Mouse (Mus musculus) yolk sac, embryonic 10.5 days (tissue): Measurements from ENCODE around the gene Cxcl13.

ENCODE experiments used
- DNase-seq: peaks from one replicate; pipeline ENCODE4 v3.0.0-alpha.2; 2017; ENCODE audit warnings: low spot score

The Cxcl13 gene

DNA sequence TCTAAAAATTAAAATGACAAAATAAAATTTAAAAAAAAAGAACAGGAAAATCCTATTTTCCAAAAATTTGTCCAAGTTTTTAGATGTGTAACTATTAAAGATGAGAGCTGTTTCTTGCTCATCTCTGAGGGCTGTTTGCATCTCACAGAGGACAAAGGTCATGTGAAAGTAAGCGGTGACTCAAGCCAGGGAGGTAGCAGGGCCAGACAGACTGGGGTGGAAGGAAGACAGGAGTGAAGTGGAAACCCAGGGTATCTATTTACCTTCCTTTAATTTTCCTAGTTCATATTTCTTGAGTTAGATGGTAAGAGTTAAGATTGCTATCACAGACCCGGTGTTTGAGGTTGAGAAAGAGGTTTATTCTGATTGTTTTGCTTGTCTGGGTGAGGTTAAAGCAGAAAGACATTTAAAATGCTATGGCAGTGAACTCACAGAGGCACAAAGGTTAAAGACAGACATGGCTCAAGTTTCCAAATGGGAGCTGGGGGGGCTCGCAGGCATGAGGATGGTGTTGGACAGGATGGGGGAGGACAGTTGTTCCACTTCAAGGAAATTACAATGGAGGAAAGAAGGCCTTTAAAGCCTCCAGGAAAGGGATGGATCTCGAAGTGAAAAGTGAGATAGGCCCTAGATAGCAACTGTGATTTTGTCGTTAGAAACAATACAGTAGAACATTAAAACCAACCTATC is 27.2 kb downstream of the Cxcl13 start:
- DNase-seq: peak; percentile 13

DNA sequence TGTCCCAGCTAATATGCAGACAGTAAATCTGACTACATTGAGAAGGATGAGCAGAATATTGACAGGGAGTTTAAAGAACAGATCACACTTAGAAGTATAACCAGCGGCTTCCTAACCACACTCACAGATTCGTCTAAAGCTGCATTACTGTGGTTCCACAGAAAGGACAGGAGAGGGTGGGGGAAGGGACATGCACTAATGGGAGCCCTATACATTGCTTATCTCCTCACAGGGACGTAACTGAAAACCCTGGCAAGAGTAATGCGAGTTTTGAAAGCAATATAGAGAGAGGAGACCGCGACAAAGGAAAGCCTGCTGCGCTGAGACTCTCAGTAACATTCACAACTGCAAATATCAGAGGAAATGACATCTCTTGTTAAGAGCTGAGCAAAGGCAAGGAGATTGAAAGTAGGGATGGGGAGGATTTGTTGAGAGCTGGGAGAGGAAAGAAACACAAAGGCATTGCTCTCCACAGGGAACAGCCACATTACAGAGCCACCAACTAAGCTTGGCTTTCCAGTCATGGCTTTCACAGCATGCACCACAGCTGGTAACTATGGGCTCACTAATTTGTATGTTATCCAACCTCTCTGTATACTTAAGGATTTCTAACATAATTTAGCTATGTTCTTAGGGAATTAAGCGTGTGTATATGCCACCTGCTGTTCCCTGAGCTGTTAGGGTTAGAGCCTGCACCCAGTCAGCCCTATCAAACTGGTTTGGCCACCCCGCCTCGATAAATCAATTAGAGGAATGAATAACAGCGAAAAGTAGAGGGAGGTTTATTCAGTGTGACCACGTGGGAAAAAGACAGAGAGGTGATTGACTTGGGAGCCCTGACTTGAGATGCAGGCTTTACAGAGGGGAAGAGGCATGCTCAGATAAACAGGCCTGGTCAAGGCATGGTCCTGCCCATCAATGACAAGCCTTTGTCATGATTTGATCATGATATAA is 34.9 kb downstream of the Cxcl13 start:
- DNase-seq: no peak

DNA sequence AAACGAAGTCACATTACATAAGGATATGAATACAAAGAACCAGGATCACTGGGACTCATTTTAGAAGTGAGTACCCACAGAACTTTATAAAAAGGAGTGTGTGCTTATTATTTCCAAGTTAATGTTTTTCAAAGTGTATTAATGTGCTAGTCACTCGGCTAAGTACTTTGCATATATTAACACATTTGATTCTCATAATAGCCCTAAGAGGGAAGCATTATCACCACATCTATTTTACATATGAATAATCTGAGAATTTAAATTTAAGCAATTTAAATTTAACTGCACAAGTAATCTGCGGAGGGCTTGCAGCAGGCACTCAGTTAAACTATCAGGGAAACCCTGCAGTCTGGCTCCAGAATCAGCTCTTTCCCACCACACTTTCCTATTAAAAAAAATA is 40.5 kb downstream of the Cxcl13 start:
- no peak for DNase-seq

DNA sequence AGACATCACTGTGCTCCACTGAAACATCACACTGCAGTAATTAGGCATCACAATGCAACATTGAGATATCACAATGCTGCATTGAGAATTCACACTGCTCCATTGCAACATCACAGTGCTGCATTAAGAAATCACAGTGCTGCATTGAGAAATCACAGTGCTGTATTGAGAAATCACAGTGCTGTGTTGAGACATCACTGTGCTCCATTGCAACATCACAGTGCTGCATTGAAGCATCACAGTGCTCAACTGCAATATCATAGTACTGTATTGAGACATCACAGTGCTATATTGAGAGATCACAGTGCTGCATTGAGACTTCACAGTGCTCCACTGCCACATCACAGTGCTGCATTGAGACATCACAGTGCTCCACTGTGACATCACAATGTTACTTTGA is 46.6 kb downstream of the Cxcl13 start:
- DNase-seq: no peak

DNA sequence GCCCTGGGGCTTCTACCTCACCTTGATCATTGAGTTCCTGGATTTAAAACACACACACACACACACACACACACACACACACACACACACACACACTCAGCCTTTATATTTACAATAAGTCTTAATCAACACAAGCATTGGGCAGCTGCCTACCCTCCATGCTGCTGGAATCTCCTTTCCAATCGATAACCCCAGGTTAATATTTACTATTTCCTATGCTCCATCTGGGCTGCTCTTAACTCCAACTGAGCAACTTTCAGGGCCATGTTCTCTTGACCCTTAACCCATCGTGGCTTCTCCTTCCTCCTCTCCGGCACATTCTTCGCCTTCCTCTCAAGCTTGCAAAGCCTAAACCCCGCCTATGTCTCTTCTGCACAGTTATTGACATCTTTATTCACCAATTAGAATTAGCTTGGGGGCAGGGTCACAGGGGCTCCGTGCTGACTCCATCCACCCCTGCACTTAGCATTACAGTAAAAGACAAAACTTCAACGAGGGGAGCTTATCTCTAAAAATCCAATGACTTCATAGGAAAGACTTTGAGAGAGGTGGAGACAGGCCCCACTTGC is 51.6 kb downstream of the Cxcl13 start:
- peak; percentile 73 for DNase-seq

DNA sequence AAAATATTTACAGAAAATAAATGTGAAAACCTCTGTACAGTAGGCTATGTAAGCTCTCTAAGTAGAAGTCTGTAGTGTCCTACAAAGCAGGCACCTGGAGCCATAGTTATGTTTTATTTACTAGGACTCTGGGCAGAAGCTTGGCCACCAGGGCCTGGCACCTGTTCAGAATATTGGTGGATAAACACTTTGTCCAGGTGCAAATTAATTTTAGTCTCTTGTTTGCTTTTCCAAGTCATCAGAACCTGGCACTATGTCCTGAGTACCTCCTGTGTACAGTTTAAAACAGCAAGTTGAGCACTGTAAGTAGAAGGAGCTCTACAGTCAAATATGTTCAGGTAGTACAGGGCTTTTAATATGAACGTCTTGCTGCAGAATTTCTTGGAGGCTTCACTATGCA is 52.3 kb downstream of the Cxcl13 start:
- no peak for DNase-seq
